Mouse (Mus musculus) embryonic facial prominence, embryonic 10.5 days (tissue): ENCODE measurements around the gene Etnk2. TPM values are rescaled to one million over a fixed set of nuclear protein-coding genes. Genes with fewer than 3 reads are reported as not detected.
A peak's percentile ranks its signal among the peaks of the same experiment; 100 is the strongest.

Experiments used
- DNase-seq: peaks from one replicate; pipeline ENCODE4 v3.0.0-alpha.2; 2017; ENCODE audit warnings: low spot score
- H3K27ac ChIP-seq: fragments of 300-500 bp; sonication (generic); replicated peaks from 2 replicates; pipeline ENCODE4 v1.5.1; 2016; ENCODE audit warnings: mild to moderate bottlenecking
- H3K27me3 ChIP-seq: fragments of 300-500 bp; sonication (generic); replicated peaks from 2 replicates; pipeline ENCODE4 v1.6.1; 2016; ENCODE audit warnings: low read depth, mild to moderate bottlenecking; ENCODE audit not compliant: poor library complexity, severe bottlenecking
- H3K36me3 ChIP-seq: fragments of 300-500 bp; sonication (generic); replicated peaks from 2 replicates; pipeline ENCODE4 v1.6.1; 2016; ENCODE audit warnings: mild to moderate bottlenecking, moderate library complexity
- H3K4me1 ChIP-seq: fragments of 300-500 bp; sonication (generic); 2 replicates; pipeline ENCODE4 v1.6.1; 2016
- H3K4me3 ChIP-seq: fragments of 300-500 bp; sonication (generic); 2 replicates; pipeline ENCODE4 v1.5.1; 2016; ENCODE audit warnings: mild to moderate bottlenecking, moderate library complexity
- H3K9me3 ChIP-seq: fragments of 300-500 bp; sonication (generic); 2 replicates; pipeline ENCODE4 v1.6.1; 2016; ENCODE audit warnings: mild to moderate bottlenecking
- WGBS: fragments of 180-500 bp; shearing (Covaris S2); methylation state at CpG from one replicate; pipeline ENCODE4 v1.1.7; 2016; 5-methylcytosine and 5-hydroxymethylcytosine counted together
- polyA plus RNA-seq: library from polyadenylated mRNA; unstranded; fragments of >200 nt; fragmentation: Nextera tagmentation; extraction: Ambion mirVana; gene quantifications from 2 replicates; pipeline ENCODE4 v1.2.1, GENCODE M21; 2016

The Etnk2 gene
- polyA plus RNA-seq, 1 experiment from 2014 or later: 2.6 TPM

DNA sequence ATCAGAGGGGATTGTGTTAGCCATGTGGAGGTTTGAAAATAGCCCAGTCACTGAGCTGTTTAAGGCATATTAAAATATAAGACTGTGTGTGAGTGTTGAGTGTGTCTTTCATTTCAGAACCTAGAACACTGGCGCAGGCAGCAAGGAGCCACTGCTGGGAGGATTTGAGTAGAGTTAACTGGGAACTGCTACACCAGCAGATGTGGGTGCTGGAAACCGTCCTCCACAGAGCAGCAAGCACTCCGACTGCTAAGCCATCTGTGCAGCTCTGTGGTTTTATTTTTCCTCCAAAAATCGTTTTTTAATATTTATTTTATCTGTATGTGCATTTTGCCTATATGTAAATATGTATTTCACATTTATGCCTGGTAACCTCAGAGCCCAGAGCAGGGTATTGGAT lies 31.3 kb downstream of the Etnk2 start:
- Histone ChIP-seq H3K4me1 (peaks cover 42% of the 10 kb centered on the region), H3K36me3 (peaks cover 42% of the 10 kb centered on the region), H3K27me3 (0 out of 2 replicates have a peak, but pooled peaks cover 8% of the 10 kb centered on the region), H3K9me3 (0 out of 2 replicates have a peak, but pooled peaks cover 6% of the 10 kb centered on the region), H3K4me3 (no peak overlapping the region), H3K27ac (no peak overlapping the region)
- no peak for DNase-seq
- 74% methylated on average over 4 of the region's 4 CpGs for WGBS

DNA sequence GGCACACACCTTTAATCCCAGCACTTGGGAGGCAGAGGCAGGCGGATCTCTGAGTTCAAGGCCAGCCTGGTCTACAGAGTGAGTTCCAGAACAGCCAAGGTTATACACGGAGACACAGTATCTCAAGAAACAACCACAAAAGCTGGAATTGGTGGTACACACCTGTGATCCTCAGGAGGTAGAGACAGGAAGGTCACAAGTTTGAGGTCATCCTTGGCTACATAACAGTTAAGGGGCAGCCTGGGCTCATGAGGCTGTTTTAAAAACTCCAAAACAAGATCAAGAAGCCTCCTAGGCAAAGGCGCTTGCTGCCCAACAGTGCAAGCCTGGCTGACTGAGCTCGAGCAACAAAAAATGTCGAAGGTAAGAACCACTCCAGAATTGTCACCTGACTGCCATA lies 33.3 kb downstream of the Etnk2 start:
- Histone ChIP-seq H3K27me3 (peaks cover 14% of the 10 kb centered on the region; the same call in 1 of the 2 replicates), H3K36me3 (peaks cover 22% of the 10 kb centered on the region), H3K27ac (no peak overlapping the region), H3K4me1 (peaks cover 56% of the 10 kb centered on the region), H3K9me3 (0 out of 2 replicates have a peak, but pooled peaks cover 3% of the 10 kb centered on the region), H3K4me3 (no peak overlapping the region)
- no peak for DNase-seq
- 91% methylated on average over 5 of the region's 5 CpGs for WGBS

DNA sequence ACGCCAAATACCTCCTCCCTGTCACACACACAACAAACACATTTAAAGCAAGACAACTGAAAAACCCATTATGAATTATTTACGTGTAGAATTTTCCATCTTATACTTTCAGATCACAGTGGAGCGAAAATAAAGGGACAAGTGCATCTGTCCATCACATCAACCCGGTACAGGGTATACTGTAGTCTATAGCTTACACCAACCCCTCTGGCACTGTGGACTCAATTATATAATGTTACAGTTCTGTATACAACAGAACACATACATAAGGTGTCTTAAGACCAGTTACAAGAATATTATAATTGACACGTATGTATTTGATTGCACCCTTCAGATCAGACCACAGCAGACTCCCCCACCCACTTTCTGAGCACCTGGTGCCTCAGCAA lies 33.7 kb downstream of the Etnk2 start:
- whole genome bisulfite sequencing: 71% methylated on average over 5 of the region's 5 CpGs
- H3K27ac ChIP-seq: peak overlapping the region; percentile 85
- H3K27me3 ChIP-seq: peaks cover 14% of the 10 kb centered on the region; the same call in 1 of the 2 replicates
- peaks cover 18% of the 10 kb centered on the region for H3K36me3 ChIP-seq
- DNase-seq: no peak
- peaks cover 56% of the 10 kb centered on the region for H3K4me1 ChIP-seq
- H3K4me3 ChIP-seq: peak overlapping the region; percentile 19; the same call in 1 of the 2 replicates
- H3K9me3 ChIP-seq: no peaks in the 10 kb centered on the region

DNA sequence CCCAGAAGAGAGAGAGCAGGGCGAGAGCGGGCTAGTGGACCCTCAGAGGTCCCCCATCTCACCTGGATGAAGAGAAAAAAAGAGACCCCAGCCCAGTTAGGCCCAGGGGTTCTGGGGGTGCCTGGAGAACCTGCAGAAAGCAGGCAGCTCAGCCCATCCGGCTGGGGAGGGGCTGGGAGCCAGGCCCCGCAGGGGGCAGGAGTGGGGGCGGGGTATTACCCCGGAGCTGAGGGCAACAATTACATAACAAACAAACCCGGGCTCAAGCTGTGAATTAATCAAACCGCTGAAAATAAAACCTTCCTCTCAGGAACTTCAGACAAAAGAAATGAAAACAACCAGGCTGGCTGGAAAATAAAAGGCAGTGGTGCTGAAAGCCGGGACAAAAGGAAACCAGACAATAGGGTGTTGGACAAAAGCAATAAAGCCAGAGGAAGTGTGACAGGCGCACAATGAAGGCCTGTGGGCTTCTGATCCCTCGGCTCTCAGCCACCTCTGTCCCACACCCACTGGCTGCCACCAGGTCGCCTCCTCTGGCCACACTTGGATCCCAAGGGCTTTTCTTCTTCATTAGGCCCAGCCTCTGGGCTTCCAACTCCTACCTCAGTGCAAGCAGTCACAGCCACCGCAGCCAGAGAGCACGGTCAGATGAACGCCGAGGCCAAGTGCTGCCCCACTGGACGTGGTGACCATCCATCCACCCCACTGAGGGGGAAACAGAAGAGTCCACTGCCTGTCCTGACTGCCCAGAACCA lies 34.3 kb downstream of the Etnk2 start:
- peak overlapping the region; percentile 19 for H3K4me3 ChIP-seq
- H3K27me3 ChIP-seq: peaks cover 14% of the 10 kb centered on the region; the same call in 1 of the 2 replicates
- H3K9me3 ChIP-seq: no peaks in the 10 kb centered on the region
- WGBS: 12% methylated on average over 17 of the region's 17 CpGs
- DNase-seq: peak; percentile 52
- H3K27ac ChIP-seq: peak overlapping the region; percentile 85
- H3K4me1 ChIP-seq: peaks cover 56% of the 10 kb centered on the region
- peaks cover 13% of the 10 kb centered on the region for H3K36me3 ChIP-seq

DNA sequence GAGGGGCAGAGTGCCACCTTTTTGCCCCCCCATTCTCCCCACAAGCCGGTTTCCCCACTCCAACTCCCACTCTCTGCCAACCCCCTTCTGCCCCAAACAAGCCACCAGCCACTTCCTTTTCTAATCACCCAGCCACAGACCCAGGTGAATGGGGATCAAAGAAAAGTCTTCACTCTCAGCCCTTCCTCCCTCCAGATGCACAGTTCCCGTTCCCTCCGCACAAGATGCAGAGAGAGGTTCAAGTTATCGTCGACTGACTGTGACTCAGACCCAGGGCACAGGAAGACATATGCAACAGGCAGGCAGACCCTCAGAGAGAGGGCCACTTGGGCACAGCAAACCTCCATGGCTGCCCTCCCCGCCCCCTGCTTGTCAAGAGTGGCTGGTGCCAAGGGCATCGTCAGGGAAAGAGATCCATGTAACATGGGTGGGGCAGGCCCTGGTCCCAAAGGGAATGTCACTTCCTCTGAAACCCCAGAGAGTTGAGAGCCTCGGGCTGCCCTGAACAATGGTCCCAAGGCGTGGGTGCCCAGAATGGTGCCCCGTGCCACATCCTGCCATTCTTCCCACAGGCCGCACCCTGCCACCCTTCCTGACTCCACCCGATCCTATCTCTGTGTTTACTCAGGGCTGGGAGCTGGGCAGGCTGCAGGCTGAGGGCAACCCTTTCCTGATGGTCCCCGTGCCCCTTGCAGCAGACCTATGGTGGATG lies 36.8 kb downstream of the Etnk2 start:
- WGBS: 82% methylated on average over 13 of the region's 13 CpGs
- peaks cover 14% of the 10 kb centered on the region; the same call in 1 of the 2 replicates for H3K27me3 ChIP-seq
- no peak overlapping the region for H3K4me3 ChIP-seq
- H3K4me1 ChIP-seq: peaks cover 46% of the 10 kb centered on the region
- DNase-seq: no peak
- no peaks in the 10 kb centered on the region for H3K9me3 ChIP-seq
- H3K27ac ChIP-seq: no peak overlapping the region; the same call in 1 of the 2 replicates
- peaks cover 8% of the 10 kb centered on the region for H3K36me3 ChIP-seq

DNA sequence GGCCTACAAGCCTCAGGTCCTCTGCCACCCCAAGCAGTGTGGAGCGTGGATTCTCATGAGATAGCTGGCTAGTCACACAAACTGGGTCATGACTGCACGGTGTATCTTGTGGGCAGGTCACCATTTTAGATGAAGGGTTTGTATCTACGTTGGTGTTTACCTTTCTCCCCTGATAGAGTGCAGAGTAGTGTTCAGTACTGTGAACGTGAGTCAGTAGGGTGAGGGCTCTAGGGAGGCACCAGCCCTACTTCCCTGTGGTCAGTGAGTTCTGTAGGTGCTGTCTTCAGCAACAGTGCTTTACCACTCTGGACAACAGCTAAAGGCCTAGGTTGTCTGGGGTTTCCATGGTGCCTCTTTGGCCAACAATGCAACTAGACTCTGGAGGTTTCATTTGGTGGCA lies 40.6 kb downstream of the Etnk2 start:
- peaks cover 10% of the 10 kb centered on the region; the same call in 1 of the 2 replicates for H3K27me3 ChIP-seq
- peaks cover 11% of the 10 kb centered on the region; the same call in 1 of the 2 replicates for H3K36me3 ChIP-seq
- 90% methylated on average over 4 of the region's 4 CpGs for WGBS
- no peak overlapping the region for H3K4me3 ChIP-seq
- H3K9me3 ChIP-seq: no peaks in the 10 kb centered on the region
- no peak for DNase-seq
- H3K4me1 ChIP-seq: peaks cover 48% of the 10 kb centered on the region
- H3K27ac ChIP-seq: no peak overlapping the region

DNA sequence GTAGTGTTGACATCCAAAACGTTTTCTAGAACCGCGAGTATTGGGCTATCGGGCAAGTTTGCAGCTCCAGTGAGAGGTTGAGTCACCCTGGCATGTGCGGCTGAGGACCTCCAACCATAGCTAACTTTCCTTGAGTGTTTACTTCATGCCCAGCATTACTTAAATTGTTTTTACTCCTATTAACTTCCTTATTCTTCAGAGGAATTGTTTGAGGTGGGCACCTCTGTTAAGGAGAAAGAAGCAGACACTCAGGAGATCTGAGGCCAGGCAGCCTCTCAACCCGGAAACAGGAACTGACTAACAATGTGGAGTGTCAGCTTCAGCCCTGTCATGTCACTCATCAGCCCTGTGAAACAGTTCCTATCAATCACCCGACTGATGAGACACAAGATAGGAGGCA lies 43.2 kb downstream of the Etnk2 start:
- Histone ChIP-seq H3K4me1 (peaks cover 53% of the 10 kb centered on the region), H3K27me3 (no peaks in the 10 kb centered on the region), H3K4me3 (no peak overlapping the region), H3K27ac (peak overlapping the region; percentile 82; the same call in 1 of the 2 replicates), H3K36me3 (peaks cover 11% of the 10 kb centered on the region; the same call in 1 of the 2 replicates), H3K9me3 (no peaks in the 10 kb centered on the region)
- WGBS: 80% methylated on average over 7 of the region's 7 CpGs
- no peak for DNase-seq

DNA sequence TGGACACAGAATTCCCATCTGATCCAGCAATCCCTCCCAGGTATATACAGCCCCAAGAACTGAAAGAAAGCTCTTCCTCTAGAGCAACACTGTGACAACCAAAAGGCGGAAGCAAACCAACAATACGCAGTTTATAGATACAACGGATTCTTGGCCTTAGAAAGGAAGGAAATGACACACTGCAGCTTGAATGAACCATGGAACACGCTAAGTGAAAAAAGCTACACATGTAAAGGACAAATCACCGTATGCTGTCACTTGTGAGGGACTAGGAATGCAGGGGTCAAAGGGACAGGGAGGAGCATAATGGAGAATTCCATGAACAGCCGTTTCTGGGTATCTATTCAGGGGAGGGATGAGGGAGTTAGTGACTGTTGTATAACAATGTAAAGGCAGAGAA lies 44.1 kb downstream of the Etnk2 start:
- Histone ChIP-seq H3K4me1 (peaks cover 62% of the 10 kb centered on the region), H3K4me3 (no peak overlapping the region), H3K9me3 (no peaks in the 10 kb centered on the region), H3K36me3 (peaks cover 11% of the 10 kb centered on the region; the same call in 1 of the 2 replicates), H3K27ac (peak overlapping the region; percentile 82; the same call in 1 of the 2 replicates), H3K27me3 (no peaks in the 10 kb centered on the region)
- WGBS: 47% methylated on average over 6 of the region's 6 CpGs
- DNase-seq: no peak

DNA sequence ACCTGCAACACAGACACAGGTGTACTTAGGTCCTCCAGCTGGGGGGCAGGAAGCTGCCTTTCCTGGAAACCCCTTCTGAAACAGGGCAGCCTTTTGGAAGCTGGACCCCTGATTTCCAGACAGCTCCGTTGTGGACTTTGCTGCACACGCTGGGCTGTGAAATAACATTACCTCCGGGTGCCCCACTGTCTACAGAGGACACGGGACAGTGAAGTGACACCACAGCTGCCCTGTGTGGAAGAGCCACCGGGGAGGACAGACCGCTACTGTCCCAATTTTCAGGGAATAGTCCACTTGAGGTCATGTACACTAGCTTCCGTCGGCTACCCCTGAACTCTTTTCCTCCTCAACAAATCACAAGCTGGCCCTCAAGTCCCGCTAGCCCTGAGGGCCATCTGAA lies 44.9 kb downstream of the Etnk2 start:
- H3K36me3 ChIP-seq: peaks cover 11% of the 10 kb centered on the region; the same call in 1 of the 2 replicates
- no peaks in the 10 kb centered on the region for H3K27me3 ChIP-seq
- H3K27ac ChIP-seq: peak overlapping the region; percentile 82
- no peak for DNase-seq
- 22% methylated on average over 9 of the region's 9 CpGs for WGBS
- peak overlapping the region; percentile 44; the same call in 1 of the 2 replicates for H3K4me3 ChIP-seq
- H3K9me3 ChIP-seq: no peaks in the 10 kb centered on the region
- peaks cover 70% of the 10 kb centered on the region for H3K4me1 ChIP-seq

DNA sequence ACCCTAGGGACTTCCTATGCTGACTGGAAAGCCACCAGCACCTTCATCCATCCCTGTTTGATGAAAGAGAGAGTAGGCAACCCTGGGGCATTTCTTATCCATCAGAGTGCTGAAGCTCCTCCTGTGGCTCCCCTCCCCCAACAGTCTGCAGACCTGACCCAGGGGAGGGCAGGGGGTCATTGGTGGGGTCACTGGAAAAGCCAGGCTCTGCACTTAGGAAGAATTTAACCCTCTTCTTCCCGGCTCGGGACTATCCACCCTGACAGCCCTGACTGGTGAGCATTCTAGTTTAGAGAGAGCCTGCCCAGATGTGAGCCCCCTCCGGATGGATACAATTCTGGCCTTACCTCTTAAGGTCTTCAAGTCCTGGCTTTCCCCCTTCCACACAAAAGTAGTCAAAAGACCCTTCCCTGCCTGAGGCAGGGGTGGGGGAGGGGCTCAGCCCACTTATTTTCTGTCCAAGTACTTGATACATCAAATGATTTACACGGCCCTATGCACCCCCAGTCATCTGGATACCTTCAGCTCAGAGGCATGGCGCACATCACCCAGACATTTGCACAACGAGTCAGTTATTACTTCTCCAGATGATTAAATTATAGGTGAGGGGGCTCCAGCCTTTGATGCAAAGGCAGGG lies 45.6 kb downstream of the Etnk2 start:
- H3K27me3 ChIP-seq: no peaks in the 10 kb centered on the region
- peak overlapping the region; percentile 82 for H3K27ac ChIP-seq
- peak; percentile 86 for DNase-seq
- H3K4me1 ChIP-seq: peaks cover 77% of the 10 kb centered on the region
- WGBS: 5% methylated on average over 6 of the region's 6 CpGs
- H3K4me3 ChIP-seq: peak overlapping the region; percentile 44
- H3K36me3 ChIP-seq: peaks cover 11% of the 10 kb centered on the region; the same call in 1 of the 2 replicates
- H3K9me3 ChIP-seq: no peaks in the 10 kb centered on the region

DNA sequence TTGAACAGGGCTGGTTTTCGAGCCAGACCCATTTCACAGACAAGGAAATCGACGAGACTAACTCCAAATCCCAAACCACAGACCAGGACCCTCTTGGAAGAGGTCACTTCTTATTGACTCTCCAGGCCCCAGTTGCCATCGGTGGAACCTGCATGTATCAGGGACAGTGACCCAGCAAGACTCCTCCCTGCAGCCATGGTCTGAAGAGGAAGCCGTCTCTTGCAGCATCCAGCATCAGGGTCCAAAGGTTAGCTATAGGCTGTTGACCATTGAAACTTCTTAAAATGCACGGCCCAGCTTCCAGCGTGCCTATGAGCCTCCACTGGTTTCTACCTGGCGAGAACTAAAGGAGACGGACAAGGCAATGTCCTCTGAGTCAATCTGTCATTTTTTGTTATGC lies 46.4 kb downstream of the Etnk2 start:
- WGBS: 49% methylated on average over 9 of the region's 9 CpGs
- Histone ChIP-seq H3K36me3 (peaks cover 10% of the 10 kb centered on the region; the same call in 1 of the 2 replicates), H3K9me3 (no peaks in the 10 kb centered on the region), H3K4me3 (no peak overlapping the region; the same call in 1 of the 2 replicates), H3K27me3 (no peaks in the 10 kb centered on the region), H3K4me1 (peaks cover 85% of the 10 kb centered on the region), H3K27ac (peak overlapping the region; percentile 82)
- DNase-seq: no peak

DNA sequence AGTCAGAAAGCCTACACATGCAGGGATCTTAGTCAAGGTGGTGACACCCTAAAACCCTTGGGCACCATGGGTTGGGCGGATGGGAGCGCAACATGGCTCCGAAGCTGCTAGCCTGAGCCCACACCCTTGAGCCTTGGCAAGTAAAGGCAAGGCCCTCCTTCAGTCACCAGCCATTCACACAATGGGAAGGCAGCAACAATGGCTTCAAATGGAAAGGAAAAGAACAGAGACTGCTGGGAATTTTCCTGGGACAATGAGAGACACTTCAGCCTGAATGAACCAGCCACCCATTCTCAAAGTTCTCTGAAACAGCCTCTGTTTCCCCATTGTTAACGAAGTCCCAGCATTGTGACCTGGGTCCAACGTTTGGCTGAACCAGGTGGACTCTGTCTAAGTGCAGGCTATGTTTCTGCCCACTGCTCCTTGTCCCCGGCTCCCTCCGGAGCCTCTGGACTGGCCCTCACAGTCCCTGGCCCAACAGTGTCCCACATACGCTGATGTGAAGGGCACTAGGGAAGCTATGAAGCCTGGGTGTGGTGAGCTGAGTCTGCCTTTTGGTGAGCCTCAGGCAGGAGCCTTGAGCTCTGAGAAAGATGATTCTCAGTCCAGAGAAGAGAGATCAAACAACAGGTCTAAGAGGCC lies 48.3 kb downstream of the Etnk2 start:
- Histone ChIP-seq H3K27me3 (no peaks in the 10 kb centered on the region), H3K36me3 (no peaks in the 10 kb centered on the region), H3K9me3 (no peaks in the 10 kb centered on the region), H3K27ac (peak overlapping the region; percentile 63), H3K4me3 (no peak overlapping the region), H3K4me1 (peaks cover 96% of the 10 kb centered on the region)
- 76% methylated on average over 8 of the region's 8 CpGs for WGBS
- no peak for DNase-seq
